Mouse (Mus musculus): Measurements from ENCODE around the gene Tmem170b. TPM values are rescaled to one million over a fixed set of nuclear protein-coding genes. Genes with fewer than 3 reads are reported as not detected.

Tmem170b gene
- total and polyA plus RNA-seq, 2 experiments from 2014 or later, result 5.3 to 8.1 TPM

- Histone ChIP-seq H3K4me1 (ENCODE audit: control insufficient read depth, insufficient read depth) (peaks cover 12% of the 10 kb centered on the region), H3K9me3 (replicated peaks; ENCODE audit: control insufficient read depth, low read length) (no peaks in the 10 kb centered on the region), H3K36me3 (replicated peaks; ENCODE audit: control insufficient read depth, insufficient read depth, low read length) (no peaks in the 10 kb centered on the region), H3K4me3 (ENCODE audit: low read depth, low read length) (no peak overlapping the region), H3K27me3 (ENCODE audit: control insufficient read depth, insufficient read depth, low read length) (no peaks in the 10 kb centered on the region), H3K27ac (ENCODE audit: low read depth) (no peak overlapping the region), H3K9ac (replicated peaks; ENCODE audit: low read depth, low read length) (no peak overlapping the region), H3K4me2 (ENCODE audit: low read depth, low read length) (no peak overlapping the region)
- no peak for ATAC-seq (ENCODE audit: insufficient read depth, low read depth)
- WGBS, result 78% methylated on average over 3 of the region's 3 CpGs
- TF ChIP-seq EP300 (IDR thresholded peaks at IDR 0.05; ENCODE audit: low read depth) (no peak), CTCF (IDR thresholded peaks at IDR 0.05; ENCODE audit: low read depth) (no peak)
- DNase-seq (ENCODE audit: low spot score), result no peak
These were observed 69.8 kb downstream of the Tmem170b start for GRCm38 (mm10) chr13:41675498-41675897.

DNA sequence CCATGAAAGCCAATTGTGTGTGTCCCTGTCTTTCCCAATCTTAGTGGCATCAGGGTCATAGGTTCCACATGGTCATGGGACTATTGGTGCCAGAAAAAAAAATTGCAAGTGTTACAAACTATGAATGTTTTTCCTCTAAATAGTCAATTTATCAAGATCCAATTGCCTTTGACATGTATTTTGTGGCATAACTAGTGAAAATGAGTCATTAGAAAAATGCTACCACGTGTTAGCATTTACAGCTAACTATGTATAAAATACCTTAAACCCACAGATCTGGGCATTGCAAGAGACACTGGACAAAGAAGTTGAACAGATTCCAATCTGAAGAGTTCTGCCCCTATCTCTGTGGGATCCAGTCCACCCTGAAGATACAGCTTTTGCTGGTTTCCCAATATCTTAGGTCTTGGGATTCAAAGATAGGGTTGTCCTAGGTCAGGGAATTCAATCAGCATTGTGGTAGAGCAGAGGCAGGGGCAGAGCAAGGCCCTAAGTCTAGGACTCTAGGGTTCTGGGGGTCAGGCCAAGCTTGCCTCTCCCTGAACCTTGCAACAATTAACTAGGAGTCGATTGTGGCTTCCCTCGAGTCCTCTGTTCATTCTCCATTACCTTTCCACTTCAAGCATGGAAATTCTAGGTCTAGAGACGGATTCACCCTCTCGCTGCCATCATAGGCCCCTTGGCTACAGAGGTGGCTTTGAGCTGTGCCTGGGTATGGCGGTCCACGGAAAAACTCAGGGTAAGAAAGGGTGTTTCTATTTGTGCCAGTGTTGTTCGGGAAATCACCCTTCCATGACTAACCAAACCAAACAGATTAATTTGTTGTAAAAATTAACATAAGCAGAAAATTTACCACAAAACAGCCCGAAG lies 70.5 kb downstream of the Tmem170b start:
- 87% methylated on average over 9 of the region's 9 CpGs for WGBS
- H3K36me3 ChIP-seq (replicated peaks; ENCODE audit: control insufficient read depth, insufficient read depth, low read length), result no peaks in the 10 kb centered on the region
- no peaks in the 10 kb centered on the region for H3K9me3 ChIP-seq (replicated peaks; ENCODE audit: control insufficient read depth, low read length)
- H3K4me2 ChIP-seq (ENCODE audit: low read depth, low read length), result no peak overlapping the region
- H3K9ac ChIP-seq (replicated peaks; ENCODE audit: low read depth, low read length), result no peak overlapping the region
- DNase-seq (ENCODE audit: low spot score), result no peak
- no peak overlapping the region for H3K4me3 ChIP-seq (ENCODE audit: low read depth, low read length)
- H3K27ac ChIP-seq (ENCODE audit: low read depth), result no peak overlapping the region
- H3K27me3 ChIP-seq (ENCODE audit: control insufficient read depth, insufficient read depth, low read length), result no peaks in the 10 kb centered on the region
- no peak for ATAC-seq (ENCODE audit: insufficient read depth, low read depth)
- no peak for TF ChIP-seq CTCF (IDR thresholded peaks at IDR 0.05; ENCODE audit: low read depth)
- no peak for TF ChIP-seq EP300 (IDR thresholded peaks at IDR 0.05; ENCODE audit: low read depth)
- H3K4me1 ChIP-seq (ENCODE audit: control insufficient read depth, insufficient read depth), result peaks cover 6% of the 10 kb centered on the region

DNA sequence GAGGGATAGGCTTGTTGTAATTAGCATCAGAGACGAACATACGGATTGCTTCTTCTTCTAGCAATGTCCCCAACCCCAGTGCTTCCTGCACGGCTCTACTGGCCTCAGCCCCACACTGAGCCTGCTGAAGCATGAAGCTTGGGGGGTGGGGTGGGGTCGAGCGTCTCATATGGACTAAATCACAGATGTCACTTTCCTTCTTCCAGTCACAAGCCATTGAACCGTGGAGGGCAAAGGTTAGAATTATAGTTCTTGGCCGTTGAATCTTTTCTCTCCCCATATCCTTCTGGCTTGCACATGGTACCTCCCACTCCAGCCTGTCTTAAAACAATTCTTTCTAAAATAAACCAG lies 71.1 kb downstream of the Tmem170b start:
- WGBS, result 77% methylated on average over 7 of the region's 7 CpGs

DNA sequence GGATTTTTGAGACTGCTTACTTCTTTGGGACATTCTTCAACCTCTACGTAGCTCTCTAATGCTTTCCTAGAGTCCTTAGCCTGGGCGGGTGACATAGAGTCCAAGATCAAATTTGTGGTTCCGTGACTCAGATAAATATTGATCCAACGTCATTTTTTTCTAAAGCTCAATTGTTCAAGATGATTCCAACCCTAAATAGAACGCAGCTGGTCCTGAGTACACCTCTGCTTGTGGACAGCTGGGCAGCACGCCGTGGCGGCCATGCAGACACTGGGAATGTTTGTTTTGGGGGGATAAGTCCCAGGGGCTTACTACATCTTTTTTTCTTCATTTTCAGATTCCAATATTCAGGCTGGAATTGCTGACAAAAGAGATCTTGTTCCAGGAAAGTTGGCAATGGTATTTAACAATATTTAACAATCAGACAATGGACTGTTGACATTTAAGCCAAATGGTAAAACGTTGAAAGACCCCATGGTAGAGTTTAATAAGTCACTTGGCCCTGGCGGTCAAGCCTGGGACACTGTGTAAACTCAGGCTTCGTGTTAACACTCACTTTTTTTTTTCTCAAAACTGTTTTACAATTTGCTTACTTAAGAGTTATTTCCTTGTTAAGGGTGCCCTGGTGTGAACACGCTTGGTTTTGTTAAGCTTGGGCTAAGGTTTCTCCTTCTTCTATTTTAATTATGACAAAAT lies 75.3 kb downstream of the Tmem170b start:
- WGBS, result 80% methylated on average over 12 of the region's 12 CpGs
- H3K36me3 ChIP-seq (replicated peaks; ENCODE audit: control insufficient read depth, insufficient read depth, low read length), result no peaks in the 10 kb centered on the region

More for the DNA sequence above, 71.1 kb downstream of the Tmem170b start:
- Histone ChIP-seq H3K4me1 (ENCODE audit: control insufficient read depth, insufficient read depth) (peaks cover 5% of the 10 kb centered on the region), H3K4me3 (ENCODE audit: low read depth, low read length) (no peak overlapping the region), H3K9ac (replicated peaks; ENCODE audit: low read depth, low read length) (no peak overlapping the region), H3K27me3 (ENCODE audit: control insufficient read depth, insufficient read depth, low read length) (no peaks in the 10 kb centered on the region), H3K9me3 (replicated peaks; ENCODE audit: control insufficient read depth, low read length) (no peaks in the 10 kb centered on the region), H3K36me3 (replicated peaks; ENCODE audit: control insufficient read depth, insufficient read depth, low read length) (no peaks in the 10 kb centered on the region), H3K27ac (ENCODE audit: low read depth) (no peak overlapping the region), H3K4me2 (ENCODE audit: low read depth, low read length) (no peak overlapping the region)
- TF ChIP-seq CTCF (IDR thresholded peaks at IDR 0.05; ENCODE audit: low read depth) (no peak), EP300 (IDR thresholded peaks at IDR 0.05; ENCODE audit: low read depth) (no peak)
- no peak for ATAC-seq (ENCODE audit: insufficient read depth, low read depth)
- no peak for DNase-seq (ENCODE audit: low spot score)

GRCm38 (mm10) chr13:41682341-41683119 lies 76.8 kb downstream of the Tmem170b start:
- Histone ChIP-seq H3K27ac (ENCODE audit: low read depth) (no peak overlapping the region), H3K9ac (replicated peaks; ENCODE audit: low read depth, low read length) (no peak overlapping the region), H3K36me3 (replicated peaks; ENCODE audit: control insufficient read depth, insufficient read depth, low read length) (no peaks in the 10 kb centered on the region), H3K4me2 (ENCODE audit: low read depth, low read length) (no peak overlapping the region), H3K4me3 (ENCODE audit: low read depth, low read length) (no peak overlapping the region), H3K27me3 (ENCODE audit: control insufficient read depth, insufficient read depth, low read length) (no peaks in the 10 kb centered on the region), H3K9me3 (replicated peaks; ENCODE audit: control insufficient read depth, low read length) (no peaks in the 10 kb centered on the region), H3K4me1 (ENCODE audit: control insufficient read depth, insufficient read depth) (no peaks in the 10 kb centered on the region)
- ATAC-seq (ENCODE audit: insufficient read depth, low read depth) (no peak), DNase-seq (ENCODE audit: low spot score) (no peak)
- TF ChIP-seq CTCF (IDR thresholded peaks at IDR 0.05; ENCODE audit: low read depth) (no peak), EP300 (IDR thresholded peaks at IDR 0.05; ENCODE audit: low read depth) (no peak)
- WGBS, result 62% methylated on average over 12 of the region's 12 CpGs

More for the DNA sequence above, 75.3 kb downstream of the Tmem170b start:
- Histone ChIP-seq H3K9ac (replicated peaks; ENCODE audit: low read depth, low read length) (no peak overlapping the region), H3K27ac (ENCODE audit: low read depth) (no peak overlapping the region), H3K4me2 (ENCODE audit: low read depth, low read length) (no peak overlapping the region), H3K4me1 (ENCODE audit: control insufficient read depth, insufficient read depth) (no peaks in the 10 kb centered on the region), H3K27me3 (ENCODE audit: control insufficient read depth, insufficient read depth, low read length) (no peaks in the 10 kb centered on the region), H3K4me3 (ENCODE audit: low read depth, low read length) (no peak overlapping the region), H3K9me3 (replicated peaks; ENCODE audit: control insufficient read depth, low read length) (no peaks in the 10 kb centered on the region)
- TF ChIP-seq EP300 (IDR thresholded peaks at IDR 0.05; ENCODE audit: low read depth) (no peak), CTCF (IDR thresholded peaks at IDR 0.05; ENCODE audit: low read depth) (no peak)
- no peak for DNase-seq (ENCODE audit: low spot score)
- no peak for ATAC-seq (ENCODE audit: insufficient read depth, low read depth)

Measured in heart, postnatal 0 days (tissue).